Mouse (Mus musculus) Patski (cell line): ENCODE measurements around the gene Wnt11. TPM values are rescaled to one million over a fixed set of nuclear protein-coding genes. Genes with fewer than 3 reads are reported as not detected.
A peak's percentile ranks its signal among the peaks of the same experiment; 100 is the strongest.

Experiments
- ATAC-seq: fragments of 100-300 bp; one replicate; pipeline ENCODE4 v1.8.0; 2021
- CTCF ChIA-PET: fragments of 350-600 bp; sonication (Branson Sonifier 250); formaldehyde crosslinking; loops from one replicate; lab custom pipeline; 2022; ENCODE audit warnings: inconsistent platforms; lab: Charles Lee
- POLR2A ChIA-PET: fragments of 350-600 bp; sonication (Branson Sonifier 250); formaldehyde crosslinking; loops from one replicate; lab custom pipeline; 2022; ENCODE audit warnings: antibody characterized with exemption, inconsistent platforms; lab: Charles Lee
- DNase-seq: peaks from one replicate; pipeline ENCODE4 v3.0.0-alpha.2; 2011; ENCODE audit warnings: low read depth, low spot score
- H3K27me3 ChIP-seq: fragments of 371-371 bp; one replicate; pipeline ENCODE4 v1.5.1; 2021
- CTCF ChIP-seq: fragments of 100-300 bp; IDR thresholded peaks from one replicate; pipeline ENCODE4 v1.5.1; 2021
- in situ Hi-C: fragments of 300-500 bp; cut with MboI; formaldehyde crosslinking; loops from 3 replicates; pipeline ENCODE4 v1.11.1; 2018; ENCODE audit warnings: low pct_unique_long_range_greater_than_20kb, mixed read lengths
- polyA plus RNA-seq: library from polyadenylated mRNA; unstranded; gene quantifications from one replicate; pipeline ENCODE4 v1.2.3, GENCODE M21; 2021

Wnt11 gene
- polyA plus RNA-seq, result 0.14 TPM

GRCm38 (mm10) chr7:98834711-98835321 lies at the start of gene Wnt11:
Gene Wnt11 (plus strand): TSS chr7:98835112.
- CTCF ChIA-PET, result interaction anchor here (1.5 kb wide), 1 partner anchor 112 kb away, joined by 3 read pairs; no protein-coding TSS in a partner anchor
- TF ChIP-seq CTCF, result no peak
- DNase-seq (no peak), ATAC-seq (no peak)
- in situ Hi-C loops, result loop anchor here (5.0 kb wide), 2 partner anchors 88 to 232 kb away; no protein-coding TSS in a partner anchor
- POLR2A ChIA-PET, result no interaction called here
- peaks cover 61% of the 10 kb centered on the region for H3K27me3 ChIP-seq

- CTCF ChIA-PET, result no interaction called here
Measured at GRCm38 (mm10) chr7:98786792-98787612, 47.9 kb upstream of the Wnt11 start.

GRCm38 (mm10) chr7:98788721-98789120 lies 46.2 kb upstream of the Wnt11 start:
- in situ Hi-C loops, result no loop called here
- H3K27me3 ChIP-seq, result peaks cover 4% of the 10 kb centered on the region
- POLR2A ChIA-PET, result no interaction called here
- CTCF ChIA-PET, result interaction anchor here (0.8 kb wide), 1 partner anchor 11 kb away, joined by 4 read pairs; no protein-coding TSS in a partner anchor
- DNase-seq (no peak), ATAC-seq (peak; percentile 29)
- no peak for TF ChIP-seq CTCF

More at GRCm38 (mm10) chr7:98786792-98787612, 47.9 kb upstream of the Wnt11 start:
- POLR2A ChIA-PET, result no interaction called here
- TF ChIP-seq CTCF, result no peak
- in situ Hi-C loops, result no loop called here
- H3K27me3 ChIP-seq, result peaks cover 4% of the 10 kb centered on the region
- ATAC-seq (no peak), DNase-seq (no peak)

- in situ Hi-C loops, result no loop called here
- no peak for TF ChIP-seq CTCF
- ChIA-PET POLR2A (no interaction called here), CTCF (interaction anchor here (0.8 kb wide), 1 partner anchor 11 kb away, joined by 4 read pairs; no protein-coding TSS in a partner anchor)
- ATAC-seq (no peak), DNase-seq (no peak)
- peaks cover 4% of the 10 kb centered on the region for H3K27me3 ChIP-seq
Measured at GRCm38 (mm10) chr7:98789121-98789520, 45.8 kb upstream of the Wnt11 start.

GRCm38 (mm10) chr7:98791864-98792263 lies 43.0 kb upstream of the Wnt11 start:
- in situ Hi-C loops, result no loop called here
- TF ChIP-seq CTCF, result no peak
- ChIA-PET POLR2A (no interaction called here), CTCF (no interaction called here)
- ATAC-seq (no peak), DNase-seq (no peak)
- peaks cover 4% of the 10 kb centered on the region for H3K27me3 ChIP-seq

GRCm38 (mm10) chr7:98793811-98794210 lies 41.1 kb upstream of the Wnt11 start:
- no peak for DNase-seq

GRCm38 (mm10) chr7:98794444-98794843 lies 40.5 kb upstream of the Wnt11 start:
- POLR2A ChIA-PET, result no interaction called here

More at GRCm38 (mm10) chr7:98793811-98794210, 41.1 kb upstream of the Wnt11 start:
- ChIA-PET CTCF (interaction anchor here (0.6 kb wide), 1 partner anchor 90 kb away, joined by 3 read pairs; no protein-coding TSS in a partner anchor), POLR2A (no interaction called here)
- no peak for TF ChIP-seq CTCF
- in situ Hi-C loops, result no loop called here
- no peaks in the 10 kb centered on the region for H3K27me3 ChIP-seq
- no peak for ATAC-seq

GRCm38 (mm10) chr7:98795637-98796036 lies 39.3 kb upstream of the Wnt11 start:
- POLR2A ChIA-PET, result no interaction called here
- DNase-seq, result no peak
- TF ChIP-seq CTCF, result no peak
- no peaks in the 10 kb centered on the region for H3K27me3 ChIP-seq
- CTCF ChIA-PET, result no interaction called here
- no peak for ATAC-seq
- in situ Hi-C loops, result no loop called here

More at GRCm38 (mm10) chr7:98794444-98794843, 40.5 kb upstream of the Wnt11 start:
- no peaks in the 10 kb centered on the region for H3K27me3 ChIP-seq
- in situ Hi-C loops, result no loop called here
- no peak for TF ChIP-seq CTCF
- no peak for ATAC-seq
- CTCF ChIA-PET, result interaction anchor here (1.2 kb wide), 1 partner anchor 26 kb away, joined by 3 read pairs; no protein-coding TSS in a partner anchor
- no peak for DNase-seq

GRCm38 (mm10) chr7:98797347-98798133 lies 37.4 kb upstream of the Wnt11 start:
- no peak for DNase-seq
- ChIA-PET CTCF (no interaction called here), POLR2A (no interaction called here)
- TF ChIP-seq CTCF, result no peak
- peak; percentile 10 for ATAC-seq
- in situ Hi-C loops, result no loop called here
- no peaks in the 10 kb centered on the region for H3K27me3 ChIP-seq

GRCm38 (mm10) chr7:98798134-98798417 lies 36.8 kb upstream of the Wnt11 start:
- no peak for TF ChIP-seq CTCF
- in situ Hi-C loops, result no loop called here
- CTCF ChIA-PET, result no interaction called here
- POLR2A ChIA-PET, result no interaction called here
- DNase-seq (no peak), ATAC-seq (no peak)
- no peaks in the 10 kb centered on the region for H3K27me3 ChIP-seq
